Mouse (Mus musculus): ENCODE measurements around the gene Wdr70.
"Not testable (repeated sequence)": the region's sequence is repeated elsewhere in the genome, so short reads cannot be mapped to it uniquely, and the experiment has no call there.

The Wdr70 gene

GRCm38 (mm10) chr15:8098774-8099749 lies at the start of gene Wdr70:
Gene Wdr70 (minus strand): TSS chr15:8099209.
- peak; percentile 88 for DNase-seq

- no peak for DNase-seq
Observed at GRCm38 (mm10) chr15:8135606-8136005, 36.6 kb upstream of the Wdr70 start.

- DNase-seq = no peak
Observed at GRCm38 (mm10) chr15:8131761-8132160, 32.8 kb upstream of the Wdr70 start.

- DNase-seq = no peak
Observed at GRCm38 (mm10) chr15:8131268-8131667, 32.3 kb upstream of the Wdr70 start.

- DNase-seq = no peak
Observed at GRCm38 (mm10) chr15:8129281-8129680, 30.3 kb upstream of the Wdr70 start.

GRCm38 (mm10) chr15:8109782-8110181 lies 10.8 kb upstream of the Wdr70 start:
- no peak for DNase-seq

- peak; percentile 87 for DNase-seq
Observed at GRCm38 (mm10) chr15:8108966-8109743, 10.1 kb upstream of the Wdr70 start, which contains the start of gene Nup155. Gene Nup155 (plus strand): TSS chr15:8109273.

- DNase-seq = no peak
Observed at GRCm38 (mm10) chr15:8108360-8108965, 9.5 kb upstream of the Wdr70 start.

GRCm38 (mm10) chr15:8101975-8102542 lies 3.0 kb upstream of the Wdr70 start:
- not testable (repeated sequence) for DNase-seq

GRCm38 (mm10) chr15:8097853-8098252 lies 1.2 kb downstream of the Wdr70 start:
- DNase-seq = peak; percentile 37

GRCm38 (mm10) chr15:8092668-8093067 lies 6.3 kb downstream of the Wdr70 start:
- not testable (repeated sequence) for DNase-seq

- no peak for DNase-seq
Observed at GRCm38 (mm10) chr15:8090685-8091084, 8.3 kb downstream of the Wdr70 start.

- DNase-seq = peak; percentile 10
Observed at GRCm38 (mm10) chr15:8088715-8089114, 10.3 kb downstream of the Wdr70 start.

- no peak for DNase-seq
Observed at GRCm38 (mm10) chr15:8087293-8087692, 11.7 kb downstream of the Wdr70 start.

GRCm38 (mm10) chr15:8082139-8082538 lies 16.9 kb downstream of the Wdr70 start:
- DNase-seq = no peak

- not testable (repeated sequence) for DNase-seq
Observed at GRCm38 (mm10) chr15:8073159-8073558, 25.9 kb downstream of the Wdr70 start.

- DNase-seq = no peak
Observed at GRCm38 (mm10) chr15:8065221-8065620, 33.8 kb downstream of the Wdr70 start.

GRCm38 (mm10) chr15:8051177-8051576 lies 47.8 kb downstream of the Wdr70 start:
- no peak for DNase-seq

- DNase-seq = no peak
Observed at GRCm38 (mm10) chr15:8039834-8040233, 59.2 kb downstream of the Wdr70 start.

GRCm38 (mm10) chr15:8038457-8038856 lies 60.6 kb downstream of the Wdr70 start:
- DNase-seq = no peak

GRCm38 (mm10) chr15:8037825-8038224 lies 61.2 kb downstream of the Wdr70 start:
- no peak for DNase-seq

GRCm38 (mm10) chr15:8031211-8031610 lies 67.8 kb downstream of the Wdr70 start:
- DNase-seq = no peak

GRCm38 (mm10) chr15:8030643-8031042 lies 68.4 kb downstream of the Wdr70 start:
- DNase-seq = no peak
